Mouse (Mus musculus): ENCODE measurements around the gene Krba1. TPM values are rescaled to one million over a fixed set of nuclear protein-coding genes. Genes with fewer than 3 reads are reported as not detected.

Krba1 gene
- total and polyA plus RNA-seq, 3 experiments, result 4.8 to 8.7 TPM; not detected in 1

DNA sequence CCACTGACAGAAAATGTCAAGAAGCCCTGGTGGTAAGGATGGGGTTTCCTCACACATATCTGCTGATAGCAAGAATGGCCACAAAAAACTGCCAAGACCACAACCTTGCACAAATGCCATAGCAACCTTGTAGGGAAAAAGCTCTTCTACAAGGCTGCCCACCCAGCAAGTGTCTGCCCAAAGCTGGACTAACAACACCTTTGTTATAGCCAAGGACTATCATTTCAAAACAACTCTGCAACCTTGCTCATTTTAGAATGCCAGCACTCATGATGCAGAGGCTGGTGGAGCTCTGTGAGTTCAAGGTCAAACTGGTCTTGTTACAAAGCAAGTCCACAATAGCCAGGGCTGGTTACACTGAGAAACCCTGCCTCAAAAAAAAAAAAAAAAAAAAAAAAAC is 1.6 kb upstream of the Krba1 start:
- Histone ChIP-seq H3K9ac (ENCODE audit: control insufficient read depth, low read depth, low read length, poor library complexity, severe bottlenecking) (no peak overlapping the region), H3K27me3 (ENCODE audit: control insufficient read depth in 1 of 2, insufficient read depth in 2 of 2, low read length in 2 of 2) (no peaks in the 10 kb centered on the region), H3K9me3 (replicated peaks; ENCODE audit: insufficient read depth, low read length) (no peaks in the 10 kb centered on the region), H3K4me1 (ENCODE audit: control insufficient read depth in 1 of 2, insufficient read depth in 2 of 2, low read length in 2 of 2) (peaks cover 2 to 7% of the 10 kb centered on the region in 2 experiments; a peak in 3 of 4 replicates), H3K4me3 (ENCODE audit: control insufficient read depth in 1 of 2, insufficient read depth in 1 of 2, low read depth in 2 of 2, low read length in 2 of 2) (no peak overlapping the region), H3K36me3 (ENCODE audit: control insufficient read depth in 1 of 2, insufficient read depth in 2 of 2, low read length in 2 of 2) (no peaks in the 10 kb centered on the region; a peak in 1 of 4 replicates), H3K27ac (ENCODE audit: control insufficient read depth, low read depth, low read length) (no peak overlapping the region), H3K79me2 (ENCODE audit: control insufficient read depth, insufficient read depth, low read length, poor library complexity) (peaks cover 4% of the 10 kb centered on the region; the same call in 1 of the 2 replicates)
- TF ChIP-seq GATA1 (IDR thresholded peaks at IDR 0.05; ENCODE audit: low read depth, low read length), result no peak
- no peak for TF ChIP-seq ELF1 (IDR thresholded peaks at IDR 0.05; ENCODE audit: low read depth, low read length)
- TF ChIP-seq TCF12 (IDR thresholded peaks at IDR 0.05; ENCODE audit: low read depth, low read length), result no peak
- no peak for TF ChIP-seq CHD2 (IDR thresholded peaks at IDR 0.05; ENCODE audit: low read length)
- no peak for TF ChIP-seq JUND (IDR thresholded peaks at IDR 0.05; ENCODE audit: low read depth, low read length)
- TF ChIP-seq USF2 (IDR thresholded peaks at IDR 0.05; ENCODE audit: borderline replicate concordance in 1 of 2, insufficient read depth in 1 of 2, low read depth in 1 of 2, low read length in 2 of 2), result no peak
- no peak for TF ChIP-seq KAT2A (conservative IDR thresholded peaks at IDR 0.05; ENCODE audit: low read depth, low read length)
- no peak for TF ChIP-seq MAFK (IDR thresholded peaks at IDR 0.05; ENCODE audit: borderline replicate concordance, low read depth, low read length)
- TF ChIP-seq MYB (IDR thresholded peaks at IDR 0.05; ENCODE audit: low read depth, low read length), result no peak
- TF ChIP-seq USF1 (IDR thresholded peaks at IDR 0.05; ENCODE audit: low read depth, low read length), result no peak
- no peak for TF ChIP-seq ZKSCAN1 (IDR thresholded peaks at IDR 0.05; ENCODE audit: low read depth, low read length)
- TF ChIP-seq RAD21 (IDR thresholded peaks at IDR 0.05; ENCODE audit: low read depth, low read length), result no peak
- TF ChIP-seq TAL1 (IDR thresholded peaks at IDR 0.05; ENCODE audit: low read length), result no peak
- no peak for TF ChIP-seq NRF1 (IDR thresholded peaks at IDR 0.05; ENCODE audit: insufficient read depth, low read depth, low read length, poor library complexity, severe bottlenecking)
- no peak for TF ChIP-seq ZNF384 (IDR thresholded peaks at IDR 0.05; ENCODE audit: low read depth, low read length)
- DNase-seq (ENCODE audit: low read depth, low spot score), result no peak

DNA sequence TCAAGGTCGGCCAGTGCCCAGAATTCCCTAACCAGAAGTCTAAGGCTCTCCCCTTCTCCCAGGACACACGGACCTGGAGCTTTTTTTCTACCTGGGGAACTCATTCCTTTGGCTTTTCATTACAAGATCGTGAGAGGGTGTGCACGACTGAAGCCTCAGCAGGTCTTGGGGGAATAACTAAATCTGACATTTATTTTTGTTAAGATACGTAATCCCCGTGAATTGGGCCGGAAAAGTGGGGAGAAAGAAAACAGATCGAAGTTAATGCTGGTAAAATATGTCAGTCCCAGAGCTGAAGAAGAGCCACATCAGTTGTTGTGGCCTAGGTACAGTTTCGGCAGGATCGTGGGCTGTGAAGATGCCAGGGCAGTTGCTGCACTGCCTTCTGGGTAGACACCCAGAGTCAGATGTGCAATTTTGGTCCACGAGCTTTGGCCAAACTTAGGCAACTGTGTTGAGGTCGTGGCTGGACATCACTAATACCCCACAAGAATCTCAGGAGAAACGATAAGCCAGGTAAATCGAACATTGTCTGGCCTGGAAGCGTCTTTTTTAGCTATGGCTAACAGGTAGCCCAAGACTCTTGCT is 716 bp downstream of the Krba1 start:
- Histone ChIP-seq H3K9me3 (replicated peaks; ENCODE audit: insufficient read depth, low read length) (no peaks in the 10 kb centered on the region), H3K27me3 (ENCODE audit: control insufficient read depth in 1 of 2, insufficient read depth in 2 of 2, low read length in 2 of 2) (no peaks in the 10 kb centered on the region), H3K4me1 (ENCODE audit: control insufficient read depth in 1 of 2, insufficient read depth in 2 of 2, low read length in 2 of 2) (peaks cover 4 to 11% of the 10 kb centered on the region in 2 experiments; a peak in 3 of 4 replicates), H3K36me3 (ENCODE audit: control insufficient read depth in 1 of 2, insufficient read depth in 2 of 2, low read length in 2 of 2) (no peaks in the 10 kb centered on the region; a peak in 2 of 4 replicates), H3K79me2 (ENCODE audit: control insufficient read depth, insufficient read depth, low read length, poor library complexity) (peaks cover 4% of the 10 kb centered on the region; the same call in 1 of the 2 replicates), H3K9ac (ENCODE audit: control insufficient read depth, low read depth, low read length, poor library complexity, severe bottlenecking) (peak overlapping the region; percentile 77), H3K27ac (ENCODE audit: control insufficient read depth, low read depth, low read length) (no peak overlapping the region), H3K4me3 (ENCODE audit: control insufficient read depth in 1 of 2, insufficient read depth in 1 of 2, low read depth in 2 of 2, low read length in 2 of 2) (peak overlapping the region; percentile 82 to 94)
- TF ChIP-seq POLR2AphosphoS5 (IDR thresholded peaks at IDR 0.05; ENCODE audit: borderline replicate concordance, low read depth, low read length) (no peak), ELF1 (IDR thresholded peaks at IDR 0.05; ENCODE audit: low read depth, low read length) (no peak), MEF2A (IDR thresholded peaks at IDR 0.05; ENCODE audit: extremely low read depth, insufficient replicate concordance, low read depth, low read length, poor library complexity, severe bottlenecking) (no peak), SIN3A (IDR thresholded peaks at IDR 0.05; ENCODE audit: low read length) (no peak), NRF1 (IDR thresholded peaks at IDR 0.05; ENCODE audit: insufficient read depth, low read depth, low read length, poor library complexity, severe bottlenecking) (no peak), GATA1 (IDR thresholded peaks at IDR 0.05; ENCODE audit: low read depth, low read length) (no peak), CHD2 (IDR thresholded peaks at IDR 0.05; ENCODE audit: low read length) (no peak), RAD21 (IDR thresholded peaks at IDR 0.05; ENCODE audit: low read depth, low read length) (no peak), EP300 (IDR thresholded peaks at IDR 0.05; ENCODE audit: low read depth in 1 of 2, low read length in 2 of 2) (no peak), BHLHE40 (IDR thresholded peaks at IDR 0.05; ENCODE audit: borderline replicate concordance, low read depth, low read length) (no peak), MYC (IDR thresholded peaks at IDR 0.05; ENCODE audit: low read depth, low read length) (no peak), ETS1 (IDR thresholded peaks at IDR 0.05; ENCODE audit: low read depth, low read length) (no peak), SMC3 (IDR thresholded peaks at IDR 0.05; ENCODE audit: low read depth, low read length) (no peak), MAX (IDR thresholded peaks at IDR 0.05; ENCODE audit: low read length) (no peak), CTCF (IDR thresholded peaks at IDR 0.05 in 2 of 3, conservative IDR thresholded peaks at IDR 0.05 in 1 of 3; ENCODE audit: control insufficient read depth in 1 of 3, insufficient read depth in 1 of 3, low read depth in 2 of 3, low read length in 3 of 3, poor library complexity in 1 of 3, severe bottlenecking in 1 of 3) (no peak), MXI1 (IDR thresholded peaks at IDR 0.05; ENCODE audit: low read depth, low read length) (no peak), POLR2AphosphoS2 (IDR thresholded peaks at IDR 0.05; ENCODE audit: low read length) (no peak), TAL1 (IDR thresholded peaks at IDR 0.05; ENCODE audit: low read length) (no peak), KAT2A (conservative IDR thresholded peaks at IDR 0.05; ENCODE audit: low read depth, low read length) (no peak)
- DNase-seq (ENCODE audit: low read depth, low spot score), result peak; percentile 18

Data from MEL (cell line).